Mouse (Mus musculus): Measurements from ENCODE around the gene Usp32.

DNA sequence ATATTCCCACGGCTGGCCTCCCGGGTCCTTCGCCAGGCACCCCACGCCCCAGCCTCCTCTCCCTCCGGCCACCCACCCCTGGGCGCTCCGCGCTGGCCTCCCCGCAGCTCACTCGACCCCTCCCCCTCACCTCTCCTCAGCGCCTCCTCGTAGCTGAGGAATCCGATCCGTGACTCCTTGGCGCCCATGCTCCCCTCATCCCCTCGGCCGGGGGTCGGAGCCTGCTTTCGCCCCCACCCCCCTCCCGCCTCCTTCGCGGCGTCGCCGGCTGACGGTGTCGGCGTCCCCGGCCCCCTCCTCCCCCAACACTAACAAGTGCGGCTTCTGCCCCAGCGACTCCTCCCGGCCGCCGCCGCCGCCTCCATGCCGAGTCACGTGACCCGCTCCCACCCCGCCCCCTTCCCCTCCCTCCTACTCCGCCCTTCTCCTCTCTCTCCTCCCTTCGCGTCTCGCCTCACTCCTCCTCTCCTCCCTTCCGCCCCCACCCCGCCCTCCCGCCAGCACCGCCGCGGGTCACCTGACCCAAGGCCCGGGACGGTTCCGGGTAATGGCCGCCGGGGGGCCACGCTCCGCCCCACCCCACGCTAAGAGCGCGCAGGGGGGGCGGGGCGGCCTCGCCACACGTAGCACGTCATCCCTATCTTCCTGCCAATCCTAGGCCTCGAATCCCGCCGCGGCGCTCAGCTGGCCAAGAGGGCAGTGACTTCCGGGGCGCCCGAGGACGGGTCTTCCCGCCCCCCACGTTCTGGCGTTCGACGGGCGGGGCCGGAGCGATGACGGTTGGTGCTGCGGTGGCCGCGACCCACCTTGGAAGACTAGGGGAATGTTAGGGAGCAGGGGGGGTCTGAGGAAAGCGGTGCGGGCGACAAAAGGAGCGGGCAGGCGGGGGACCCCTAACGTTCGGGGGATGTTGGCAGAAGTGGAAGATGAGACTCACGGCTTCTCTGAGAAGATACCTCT is at the start of gene Usp32:
- peak; percentile 28 for TF ChIP-seq POLR2A (IDR thresholded peaks at IDR 0.05; ENCODE audit: low read depth, low read length)
- TF ChIP-seq CTCF (conservative IDR thresholded peaks at IDR 0.05; ENCODE audit: insufficient read depth, insufficient read length, low read depth, low read length): no peak
